Mouse (Mus musculus) ovary, postnatal 14 days (tissue): ENCODE data around the gene Apopt1.
"Not testable (repeated sequence)": the region's sequence is repeated elsewhere in the genome, so short reads cannot be mapped to it uniquely, and the experiment has no call there.

Source experiments
- DNase-seq: peaks from one replicate; pipeline ENCODE4 v3.0.0; 2022; ENCODE audit warnings: low spot score

The Apopt1 gene

GRCm38 (mm10) chr12:111705186-111705973, 7.7 kb upstream of the Apopt1 start:
- DNase-seq = no peak

DNA sequence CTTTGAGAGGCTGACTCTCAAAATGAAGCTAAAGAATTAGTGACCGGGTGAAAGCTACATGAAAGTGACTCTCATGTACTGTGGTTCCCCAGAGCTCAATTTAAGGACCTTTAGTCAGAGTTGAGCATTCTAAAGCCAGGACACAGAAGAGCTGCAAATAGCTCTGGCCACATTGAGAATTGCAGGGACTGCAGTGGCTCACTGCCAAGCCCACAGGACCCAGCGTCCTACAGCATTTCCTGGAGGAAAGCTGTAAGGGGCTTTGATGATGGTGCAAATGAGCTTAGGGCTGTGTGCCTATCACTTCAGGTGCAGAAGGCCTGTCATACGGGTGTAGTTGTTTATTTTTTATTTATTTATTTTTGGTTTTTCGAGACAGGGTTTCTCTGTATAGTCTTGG, 4.9 kb upstream of the Apopt1 start:
- DNase-seq = no peak

GRCm38 (mm10) chr12:111710091-111710490, 3.0 kb upstream of the Apopt1 start:
- no peak for DNase-seq

- DNase-seq = no peak
These were observed 585 bp upstream of the Apopt1 start for GRCm38 (mm10) chr12:111712476-111712875.

GRCm38 (mm10) chr12:111713880-111714279, 819 bp downstream of the Apopt1 start:
- not testable (repeated sequence) for DNase-seq

DNA sequence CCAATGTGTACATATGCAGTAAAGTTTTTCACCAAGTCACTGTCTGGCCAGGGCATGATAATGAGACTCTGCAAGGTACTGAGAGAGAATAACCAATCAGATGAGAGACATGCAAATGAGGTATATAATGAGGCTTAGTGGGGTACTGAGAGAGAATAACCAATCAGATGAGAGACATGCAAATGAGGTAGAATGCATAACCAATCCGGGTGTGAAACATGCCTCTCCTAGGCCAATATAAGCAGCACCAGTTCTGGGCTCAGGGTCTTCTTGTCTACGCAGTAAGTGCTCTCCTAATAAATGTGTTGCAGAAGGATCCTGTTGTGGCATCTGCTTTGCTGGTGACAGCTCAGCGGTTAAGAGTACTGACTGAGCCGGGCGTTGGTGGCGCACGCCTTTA, 3.4 kb downstream of the Apopt1 start:
- DNase-seq = no peak

GRCm38 (mm10) chr12:111718656-111719055, 5.6 kb downstream of the Apopt1 start:
- DNase-seq = no peak

- DNase-seq = no peak
These were observed 7.2 kb downstream of the Apopt1 start for GRCm38 (mm10) chr12:111720222-111720621.

DNA sequence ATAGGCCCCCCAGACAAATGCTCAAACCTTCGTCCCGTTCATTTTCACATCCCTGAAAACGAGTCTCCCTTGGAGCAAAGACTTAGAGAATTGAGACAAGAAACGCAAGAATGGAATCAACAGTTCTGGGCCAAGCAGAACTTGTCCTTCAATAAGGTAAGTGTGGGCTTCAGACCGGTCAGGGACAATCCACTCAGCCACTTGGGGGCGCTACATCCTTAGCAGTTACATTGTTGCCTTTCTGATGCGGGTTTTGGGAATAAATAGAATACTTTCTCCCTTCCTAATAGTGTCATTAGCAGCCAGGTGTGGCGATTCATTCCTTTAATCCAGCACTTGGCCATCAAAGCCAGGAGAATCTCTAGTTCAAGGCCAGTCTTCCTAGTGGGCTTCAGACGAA, 9.6 kb downstream of the Apopt1 start:
- DNase-seq = no peak

- no peak for DNase-seq
These were observed 11.7 kb downstream of the Apopt1 start for GRCm38 (mm10) chr12:111724638-111725337.

DNA sequence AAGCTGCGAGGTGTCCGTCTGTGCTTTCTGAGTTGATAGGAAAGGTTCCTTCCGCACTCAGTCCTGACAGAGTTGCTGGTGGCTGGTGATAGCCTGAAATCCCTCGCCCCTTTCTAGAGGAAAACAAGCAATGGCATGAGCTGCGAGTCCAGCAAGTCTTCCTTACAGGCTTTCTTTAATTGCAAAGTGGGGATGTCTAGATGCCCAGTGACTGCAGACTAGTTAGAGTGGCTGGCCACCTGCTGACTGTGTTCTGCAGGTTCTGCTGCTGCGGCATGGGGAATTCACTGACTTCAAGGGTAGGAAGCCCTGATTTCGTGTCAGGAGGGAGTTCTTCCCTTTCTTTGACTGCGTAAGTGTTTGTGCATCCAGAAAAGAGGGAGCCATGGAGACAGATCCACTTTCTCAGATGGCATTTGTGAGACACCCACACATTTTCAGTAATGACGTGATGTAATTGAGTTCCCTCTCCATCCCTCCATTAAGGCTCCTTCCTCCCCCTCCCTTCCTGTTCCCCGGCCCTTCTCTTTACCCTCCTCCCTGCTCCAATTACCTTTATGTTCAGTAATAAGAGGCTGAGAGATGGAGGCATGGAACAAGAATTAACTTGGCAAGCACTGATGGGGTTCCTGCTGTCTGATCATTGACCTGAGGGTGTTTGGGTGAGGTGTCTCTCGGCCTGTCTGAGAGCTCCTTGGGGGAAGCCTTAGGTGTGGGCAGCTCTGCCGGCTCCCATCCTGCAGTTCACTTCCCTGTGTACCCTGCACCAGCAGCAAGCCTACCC, 12.5 kb downstream of the Apopt1 start:
- DNase-seq = no peak

DNA sequence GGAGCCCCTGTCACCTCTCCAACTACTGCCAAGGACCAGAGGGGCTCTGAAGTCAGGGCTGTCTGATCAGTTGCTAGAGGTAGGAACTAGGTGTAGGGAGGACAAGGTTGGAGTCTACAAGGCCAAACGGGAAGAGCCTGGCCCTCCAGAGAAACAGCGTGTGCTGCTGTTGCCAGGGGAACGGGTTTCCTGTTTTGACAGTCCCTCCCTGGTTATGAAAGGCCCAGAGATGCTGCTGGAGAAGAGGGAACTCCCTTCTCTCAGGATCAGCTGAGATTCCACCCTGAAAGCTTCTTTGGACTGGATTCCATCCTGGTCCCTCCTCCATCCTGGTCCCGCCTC, 13.0 kb downstream of the Apopt1 start:
- no peak for DNase-seq

GRCm38 (mm10) chr12:111727956-111728355, 14.9 kb downstream of the Apopt1 start:
- DNase-seq = no peak

DNA sequence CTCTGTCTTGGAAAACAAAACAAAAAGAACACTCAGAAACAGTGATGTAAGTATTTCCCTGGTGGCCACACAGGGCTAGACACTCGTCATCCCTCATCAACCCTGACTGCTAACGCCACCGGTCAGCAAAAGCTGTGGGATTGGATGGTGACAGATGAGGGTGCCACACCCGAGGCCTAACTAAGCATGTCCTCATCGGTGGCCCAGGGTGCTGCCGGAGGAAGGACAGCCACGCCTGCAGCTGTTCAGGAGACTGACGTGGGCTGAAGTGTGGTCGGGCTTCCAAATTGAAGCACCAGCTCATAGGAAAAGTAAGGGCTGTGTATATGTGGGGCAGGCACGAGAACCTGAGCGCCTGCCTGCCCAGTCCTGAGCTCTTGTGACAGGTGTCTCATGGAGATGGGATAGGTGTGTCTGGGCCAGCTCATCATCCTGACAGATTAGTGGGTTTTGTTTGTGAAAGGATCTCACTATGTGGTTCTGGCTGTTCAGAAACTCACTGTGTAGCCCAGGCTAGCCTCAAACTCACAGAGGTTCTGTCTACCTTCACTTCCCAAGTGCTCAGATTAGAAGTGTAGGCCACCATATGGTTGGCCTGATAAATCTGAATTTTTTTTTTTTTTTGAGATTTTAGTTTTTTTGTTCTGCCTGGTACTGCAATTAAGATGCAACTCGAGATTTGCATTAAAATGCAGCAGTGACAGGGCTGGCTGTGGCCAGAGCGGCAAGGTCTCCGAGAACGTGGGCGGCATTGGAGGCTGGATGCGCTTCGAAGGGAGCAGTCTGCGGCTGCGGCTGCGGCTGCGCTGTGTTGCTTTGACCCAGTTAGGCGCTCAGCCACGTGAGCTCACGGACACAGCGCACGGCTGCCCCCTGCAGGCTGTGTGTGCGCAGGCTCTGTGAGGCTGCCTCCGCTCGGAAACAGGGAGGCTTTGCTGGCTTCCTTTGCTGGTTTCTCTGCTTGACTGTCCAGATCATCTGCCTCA, 19.1 kb downstream of the Apopt1 start:
- DNase-seq = peak; percentile 82

DNA sequence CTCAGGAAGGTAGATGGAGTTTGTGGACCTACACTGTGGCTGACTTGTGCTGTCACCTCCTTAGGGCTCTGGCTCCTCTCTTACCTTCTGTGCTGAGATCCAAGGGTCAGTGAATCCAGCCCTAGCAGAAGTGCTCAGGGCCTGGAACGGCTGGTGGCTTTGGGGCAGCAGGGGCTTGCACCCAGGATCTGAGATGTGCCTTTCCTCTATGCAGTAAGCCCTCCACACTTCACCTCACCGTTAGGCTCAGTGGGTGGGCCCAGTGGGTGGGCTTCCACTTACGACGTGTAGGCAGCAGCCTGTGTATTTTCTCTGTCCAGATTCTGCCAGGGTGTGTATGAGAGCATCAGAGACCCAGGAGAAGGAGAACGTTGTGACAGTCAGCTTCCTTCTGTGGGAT, 19.9 kb downstream of the Apopt1 start:
- DNase-seq = no peak

- no peak for DNase-seq
These were observed 21.9 kb downstream of the Apopt1 start for GRCm38 (mm10) chr12:111734912-111735311.

GRCm38 (mm10) chr12:111736676-111737075, 23.6 kb downstream of the Apopt1 start:
- DNase-seq = not testable (repeated sequence)

DNA sequence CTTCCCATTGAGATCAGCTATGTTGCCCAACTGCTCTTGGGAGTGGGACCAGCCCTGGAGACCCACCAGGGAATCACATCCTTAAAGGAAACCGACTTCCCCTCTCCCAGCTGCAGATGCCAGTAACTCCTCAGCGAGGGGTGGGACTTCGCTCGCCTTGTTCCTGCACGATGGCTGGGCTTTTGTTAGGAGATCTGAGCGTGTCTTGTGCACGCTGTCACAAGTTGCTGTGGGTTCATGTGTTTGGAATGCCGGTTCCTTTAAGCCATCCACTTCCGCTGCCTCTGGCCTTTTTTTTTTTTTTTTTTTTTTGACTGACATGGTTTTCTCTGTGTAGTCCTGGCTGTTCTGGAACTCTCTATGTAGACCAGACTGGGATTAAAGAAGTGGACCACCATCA, 24.3 kb downstream of the Apopt1 start:
- DNase-seq = no peak

DNA sequence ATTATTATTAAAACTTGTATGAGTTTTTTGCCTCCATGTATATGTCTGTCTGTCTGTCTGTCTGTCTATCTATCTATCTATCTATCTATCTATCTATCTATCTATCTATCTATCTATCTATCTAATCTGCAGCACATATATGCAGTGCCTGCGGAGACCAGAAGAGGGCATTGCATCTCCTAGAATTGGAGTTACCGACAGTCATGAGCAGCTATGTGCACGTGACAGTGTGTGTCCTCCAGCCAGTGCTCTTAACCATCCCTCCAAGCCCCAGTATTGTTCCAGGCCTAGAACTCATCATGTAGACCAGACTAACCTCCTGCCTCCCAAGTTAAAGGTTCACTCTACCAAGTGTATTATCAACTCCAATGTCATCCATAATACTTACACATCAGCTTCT, 25.7 kb downstream of the Apopt1 start:
- DNase-seq = peak; percentile 39

DNA sequence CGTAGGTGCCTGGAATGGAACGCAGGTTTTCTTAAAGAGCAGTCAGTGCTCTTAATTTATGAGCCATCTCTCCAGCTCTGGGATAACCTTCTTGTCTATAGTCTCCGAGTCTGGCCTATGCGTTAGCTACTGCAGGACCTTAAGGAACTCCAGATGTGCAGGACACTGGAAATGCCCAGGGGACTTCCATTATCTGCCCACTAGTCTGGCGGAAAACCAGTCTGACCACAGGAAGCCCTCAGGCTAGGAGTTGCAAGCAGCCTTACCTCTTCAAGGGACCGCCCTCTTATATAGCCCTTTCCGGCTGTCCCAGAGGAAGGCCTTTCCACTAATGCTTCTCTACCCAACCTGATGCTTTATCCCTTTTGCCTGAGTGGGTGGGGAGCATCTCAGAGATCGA, 28.3 kb downstream of the Apopt1 start:
- no peak for DNase-seq

- DNase-seq = no peak
These were observed 30.4 kb downstream of the Apopt1 start for GRCm38 (mm10) chr12:111743419-111743818.

- DNase-seq = no peak
These were observed 30.9 kb downstream of the Apopt1 start for GRCm38 (mm10) chr12:111743981-111744423.
